ENCODE assay signal across 22 mouse cellular contexts in genomic region chr13:115977890-115978203, GRCm38 (mm10).
DNase-seq lines count a peak whose midpoint lies in the region; ATAC-seq and TF ChIP-seq lines count a peak whose summit lies in the region.
"Had no signal": no experiment of that assay in that cellular context is flagged by ENCODE, and none has a peak within 500 bp of the region (broad histone marks: within the 10 kb centered on the region; RNA-seq: fewer than 3 reads in every experiment).

No protein-coding gene starts in this region.

- no peak overlapping the region for H3K4me2 ChIP-seq in midbrain, embryonic 12.5 days (replicated peaks)
- H3K4me2 ChIP-seq in forebrain, embryonic 14.5 days (ENCODE audit: low read length), result peak overlapping the region; percentile 2; the same call in 1 of the 2 replicates
- H3K4me2 ChIP-seq in midbrain, embryonic 14.5 days (ENCODE audit: low read length), result no peak overlapping the region; the same call in 1 of the 2 replicates
- no peak overlapping the region for H3K4me2 ChIP-seq in heart, embryonic 11.5 days
- H3K4me2 ChIP-seq: hindbrain, embryonic 12.5 days had no signal

- H3K4me3 ChIP-seq in midbrain, embryonic 12.5 days, result no peak overlapping the region
- no peak overlapping the region for H3K4me3 ChIP-seq in midbrain, embryonic 10.5 days
- no peak overlapping the region for H3K4me3 ChIP-seq in forebrain, embryonic 14.5 days (ENCODE audit: low read depth, low read length)
- no peak overlapping the region for H3K4me3 ChIP-seq in midbrain, embryonic 14.5 days (replicated peaks; ENCODE audit: low read depth, low read length)
- H3K4me3 ChIP-seq in heart, embryonic 11.5 days (ENCODE audit: low read depth, low read length), result no peak overlapping the region
- H3K4me3 ChIP-seq: embryonic facial prominence, embryonic 10.5 days; erythroblast, embryonic 14.5 days; hindbrain, embryonic 12.5 days had no signal

- H3K27ac ChIP-seq in midbrain, embryonic 12.5 days (replicated peaks), result no peak overlapping the region
- H3K27ac ChIP-seq in midbrain, embryonic 10.5 days (replicated peaks), result no peak overlapping the region
- peak overlapping the region; percentile 5; the same call in 1 of the 2 replicates for H3K27ac ChIP-seq in forebrain, embryonic 14.5 days (ENCODE audit: low read depth, low read length)
- H3K27ac ChIP-seq in midbrain, embryonic 14.5 days (replicated peaks; ENCODE audit: low read depth, low read length), result no peak overlapping the region
- H3K27ac ChIP-seq in heart, embryonic 11.5 days (ENCODE audit: low read depth, low read length), result no peak overlapping the region
- H3K27ac ChIP-seq: embryonic facial prominence, embryonic 10.5 days; hindbrain, embryonic 12.5 days had no signal

- peaks cover 5% of the 10 kb centered on the region; the same call in 1 of the 2 replicates for H3K4me1 ChIP-seq in midbrain, embryonic 12.5 days
- peaks cover 6% of the 10 kb centered on the region; the same call in 1 of the 2 replicates for H3K4me1 ChIP-seq in midbrain, embryonic 10.5 days
- peaks cover 9% of the 10 kb centered on the region; the same call in 1 of the 2 replicates for H3K4me1 ChIP-seq in forebrain, embryonic 14.5 days (ENCODE audit: control insufficient read depth, insufficient read depth, low read length)
- no peaks in the 10 kb centered on the region for H3K4me1 ChIP-seq in midbrain, embryonic 14.5 days (ENCODE audit: control insufficient read depth, insufficient read depth, low read length)
- H3K4me1 ChIP-seq in heart, embryonic 11.5 days (ENCODE audit: control insufficient read depth, insufficient read depth, low read length), result no peaks in the 10 kb centered on the region
- H3K4me1 ChIP-seq: embryonic facial prominence, embryonic 10.5 days; hindbrain, embryonic 12.5 days had no signal

- no peak for DNase-seq in midbrain, embryonic 10.5 days (ENCODE audit: low spot score)
- DNase-seq in brain, embryonic 14.5 days (ENCODE audit: low read depth), result peak; percentile 80
- peak; percentile 66 for DNase-seq in forebrain, embryonic 14.5 days (ENCODE audit: low spot score)
- peak; percentile 5 for DNase-seq in midbrain, embryonic 14.5 days
- DNase-seq in lung, postnatal 10 days, result no peak
- DNase-seq in gastrocnemius, adult 18-20 months (ENCODE audit: low spot score), result no peak
- DNase-seq: adrenal gland, adult 2 months; adrenal gland, postnatal 25 days; cerebellum, adult 2 months; cerebellum, postnatal 10 days; gastrocnemius, postnatal 36 days; heart, adult 11 months; heart, postnatal 10 days; heart, postnatal 4 days had no signal

- H3K9me3 ChIP-seq in midbrain, embryonic 12.5 days, result no peaks in the 10 kb centered on the region
- no peaks in the 10 kb centered on the region for H3K9me3 ChIP-seq in midbrain, embryonic 10.5 days (replicated peaks)
- H3K9me3 ChIP-seq in forebrain, embryonic 14.5 days (replicated peaks; ENCODE audit: control insufficient read depth, low read length), result no peaks in the 10 kb centered on the region
- H3K9me3 ChIP-seq in midbrain, embryonic 14.5 days (ENCODE audit: control insufficient read depth, low read length), result no peaks in the 10 kb centered on the region
- no peaks in the 10 kb centered on the region for H3K9me3 ChIP-seq in heart, embryonic 11.5 days (replicated peaks; ENCODE audit: control insufficient read depth, low read length)
- H3K9me3 ChIP-seq: embryonic facial prominence, embryonic 10.5 days; hindbrain, embryonic 12.5 days had no signal

- no peak overlapping the region for H3K9ac ChIP-seq in midbrain, embryonic 12.5 days (replicated peaks)
- H3K9ac ChIP-seq in forebrain, embryonic 14.5 days (ENCODE audit: low read length), result no peak overlapping the region
- H3K9ac ChIP-seq in midbrain, embryonic 14.5 days (replicated peaks; ENCODE audit: low read length), result no peak overlapping the region
- H3K9ac ChIP-seq in heart, embryonic 11.5 days (ENCODE audit: low read depth, low read length), result no peak overlapping the region
- H3K9ac ChIP-seq: hindbrain, embryonic 12.5 days had no signal

- ATAC-seq in midbrain, embryonic 12.5 days (ENCODE audit: low FRiP score, low read depth), result peak; percentile 44; the same call in 1 of the 2 replicates
- ATAC-seq in forebrain, embryonic 14.5 days, result peak; percentile 82
- no peak for ATAC-seq in midbrain, embryonic 14.5 days (ENCODE audit: low FRiP score, low TSS enrichment)
- ATAC-seq in heart, embryonic 11.5 days (replicated peaks; ENCODE audit: insufficient number of reproducible peaks, low FRiP score, low TSS enrichment), result no peak
- ATAC-seq: hindbrain, embryonic 16.5 days; inflammation-experienced regulatory T-cells, adult 6 months; Patski had no signal

- no peaks in the 10 kb centered on the region for H3K27me3 ChIP-seq in midbrain, embryonic 12.5 days
- H3K27me3 ChIP-seq in midbrain, embryonic 10.5 days (ENCODE audit: low read depth, poor library complexity, severe bottlenecking), result no peaks in the 10 kb centered on the region
- no peaks in the 10 kb centered on the region for H3K27me3 ChIP-seq in forebrain, embryonic 14.5 days (replicated peaks; ENCODE audit: control insufficient read depth, insufficient read depth, low read length)
- H3K27me3 ChIP-seq in midbrain, embryonic 14.5 days (ENCODE audit: control insufficient read depth, insufficient read depth, low read length), result no peaks in the 10 kb centered on the region
- no peaks in the 10 kb centered on the region for H3K27me3 ChIP-seq in heart, embryonic 11.5 days (ENCODE audit: control insufficient read depth, insufficient read depth, low read length)
- H3K27me3 ChIP-seq: hindbrain, embryonic 12.5 days; Patski had no signal

- TF ChIP-seq CTCF in brain, embryonic 14.5 days (IDR thresholded peaks at IDR 0.05; ENCODE audit: borderline replicate concordance, extremely low read depth, insufficient read depth, insufficient read length), result no peak

- H3K36me3 ChIP-seq in midbrain, embryonic 12.5 days, result no peaks in the 10 kb centered on the region
- no peaks in the 10 kb centered on the region for H3K36me3 ChIP-seq in midbrain, embryonic 10.5 days
- no peaks in the 10 kb centered on the region for H3K36me3 ChIP-seq in forebrain, embryonic 14.5 days (ENCODE audit: control insufficient read depth, insufficient read depth, low read length)
- no peaks in the 10 kb centered on the region for H3K36me3 ChIP-seq in midbrain, embryonic 14.5 days (ENCODE audit: control insufficient read depth, insufficient read depth, low read length)
- H3K36me3 ChIP-seq in heart, embryonic 11.5 days (ENCODE audit: control insufficient read depth, insufficient read depth, low read length), result no peaks in the 10 kb centered on the region
- H3K36me3 ChIP-seq: embryonic facial prominence, embryonic 10.5 days; hindbrain, embryonic 12.5 days had no signal

- 26% methylated on average over 3 of the region's 3 CpGs for WGBS in midbrain, embryonic 12.5 days
- WGBS in midbrain, embryonic 10.5 days, result 36% methylated on average over 3 of the region's 3 CpGs
- WGBS in forebrain, embryonic 14.5 days, result 10% methylated on average over 3 of the region's 3 CpGs
- WGBS in midbrain, embryonic 14.5 days, result 25% methylated on average over 3 of the region's 3 CpGs
- 34% methylated on average over 3 of the region's 3 CpGs for WGBS in heart, embryonic 11.5 days (ENCODE audit: insufficient replicate concordance)

- no peak for TF ChIP-seq POLR2A in brain, embryonic 14.5 days (IDR thresholded peaks at IDR 0.05; ENCODE audit: borderline replicate concordance, extremely low read depth, insufficient read depth, insufficient read length, poor library complexity, severe bottlenecking)

Comparison
In these comparisons a context has a peak if more than half of its experiments do, and no peak if none do; other contexts are left out.
1. ATAC-seq: peak in midbrain, embryonic 12.5 days (single experiment) and forebrain, embryonic 14.5 days (single experiment); none in midbrain, embryonic 14.5 days (single experiment) and heart, embryonic 11.5 days (single experiment).
2. DNase-seq: peak in brain, embryonic 14.5 days (single experiment), forebrain, embryonic 14.5 days (single experiment) and midbrain, embryonic 14.5 days (single experiment); none in midbrain, embryonic 10.5 days (single experiment), lung, postnatal 10 days (single experiment) and gastrocnemius, adult 18-20 months (single experiment).